Mouse (Mus musculus): ENCODE measurements around the gene Zfp382. TPM values are rescaled to one million over a fixed set of nuclear protein-coding genes. Genes with fewer than 3 reads are reported as not detected.
A peak's percentile ranks its signal among the peaks of the same experiment; 100 is the strongest.

The Zfp382 gene
- polyA plus RNA-seq, 1 experiment, result 0.92 TPM

- WGBS, result under 1% methylated on average over 11 of the region's 11 CpGs
- DNase-seq (ENCODE audit: low read depth in 1 of 2, low spot score in 2 of 2), result peak; percentile 50 to 87
- Histone ChIP-seq H3K27me3 (ENCODE audit: control insufficient read depth, insufficient read depth, low read length) (no peaks in the 10 kb centered on the region), H3K36me3 (ENCODE audit: control insufficient read depth, insufficient read depth, low read length) (peaks cover 18% of the 10 kb centered on the region), H3K27ac (ENCODE audit: insufficient read depth, low read length) (no peak within 1 kb of the TSS), H3K4me1 (ENCODE audit: control insufficient read depth, insufficient read depth, insufficient read length) (no peaks in the 10 kb centered on the region; the same call in 1 of the 2 replicates), H3K4me3 (ENCODE audit: extremely low read depth, insufficient read depth, insufficient read length) (peak within 1 kb of the TSS; percentile 19; the same call in 1 of the 2 replicates)
- no peak for TF ChIP-seq POLR2A (IDR thresholded peaks at IDR 0.05; ENCODE audit: low read depth, low read length)
- TF ChIP-seq CTCF (IDR thresholded peaks at IDR 0.05; ENCODE audit: extremely low read depth, insufficient read depth, insufficient read length, insufficient replicate concordance), result no peak
These were observed 62.1 kb downstream of the Zfp382 start, which contains the start of gene Cox7a1 for GRCm38 (mm10) chr7:30183879-30184289. Cox7a1 (plus strand) TSS chr7:30184144.

Other genes starting within 250 kb of the Zfp382 start
- 0.93 and 1.0 TPM in 2 replicates for gene Zfp27, start 215.4 kb upstream of the Zfp382 start, polyA plus RNA-seq (2012; rRNA removed)
- 0.31 and 0.35 TPM in 2 replicates for gene Zfp383, start 213.7 kb upstream of the Zfp382 start, polyA plus RNA-seq (2012; rRNA removed)
- 4.0 and 6.0 TPM in 2 replicates for gene Zfp74, start 167.9 kb upstream of the Zfp382 start, polyA plus RNA-seq (2012; rRNA removed)
- 3.0 and 3.1 TPM in 2 replicates for gene Zfp568, start 138.0 kb upstream of the Zfp382 start, polyA plus RNA-seq (2012; rRNA removed)
- 1.1 and 1.4 TPM in 2 replicates for gene Zfp14, start 70.6 kb upstream of the Zfp382 start, polyA plus RNA-seq (2012; rRNA removed)
- gene Zfp82, start 49.0 kb upstream of the Zfp382 start, polyA plus RNA-seq (2012; rRNA removed), result 0.40 and 0.81 TPM in 2 replicates
- 0.16 TPM in 1 of 2 replicates, not detected in the other for gene Gm26920, start 31.5 kb upstream of the Zfp382 start, polyA plus RNA-seq (2012; rRNA removed)
- gene Zfp566, start 31.4 kb upstream of the Zfp382 start, polyA plus RNA-seq (2012; rRNA removed), result 1.1 and 2.2 TPM in 2 replicates
- gene Zfp260, start 27.2 kb upstream of the Zfp382 start, polyA plus RNA-seq (2012; rRNA removed), result 9.3 and 11.3 TPM in 2 replicates
- gene Zfp146, start 47.8 kb downstream of the Zfp382 start, polyA plus RNA-seq (2012; rRNA removed), result 7.3 and 8.8 TPM in 2 replicates
- gene Cox7a1, start 62.2 kb downstream of the Zfp382 start, polyA plus RNA-seq (2012; rRNA removed), result 0.43 and 0.52 TPM in 2 replicates
- gene Capns1, start 76.9 kb downstream of the Zfp382 start, polyA plus RNA-seq (2012; rRNA removed), result 414 and 469 TPM in 2 replicates
- gene Polr2i, start 110.0 kb downstream of the Zfp382 start, polyA plus RNA-seq (2012; rRNA removed), result 51.5 and 60.8 TPM in 2 replicates
- 21.5 and 24.6 TPM in 2 replicates for gene Tbcb, start 110.3 kb downstream of the Zfp382 start, polyA plus RNA-seq (2012; rRNA removed)
- 0.13 TPM in 1 of 2 replicates, not detected in the other for gene Ovol3, start 113.8 kb downstream of the Zfp382 start, polyA plus RNA-seq (2012; rRNA removed)
- 0.14 and 0.18 TPM in 2 replicates for gene Thap8, start 158.2 kb downstream of the Zfp382 start, polyA plus RNA-seq (2012; rRNA removed)
- 15.7 and 21.5 TPM in 2 replicates for gene Wdr62, start 158.5 kb downstream of the Zfp382 start, polyA plus RNA-seq (2012; rRNA removed)
- gene Clip3, start 169.8 kb downstream of the Zfp382 start, polyA plus RNA-seq (2012; rRNA removed), result 10.0 and 13.2 TPM in 2 replicates
- gene Alkbh6, start 186.8 kb downstream of the Zfp382 start, polyA plus RNA-seq (2012; rRNA removed), result 86.3 and 144 TPM in 2 replicates
- 14.7 and 21.1 TPM in 2 replicates for gene Syne4, start 192.9 kb downstream of the Zfp382 start, polyA plus RNA-seq (2012; rRNA removed)
- 0.58 and 0.89 TPM in 2 replicates for gene E130208F15Rik, start 199.8 kb downstream of the Zfp382 start, polyA plus RNA-seq (2012; rRNA removed)
- 13.4 and 25.8 TPM in 2 replicates for gene Sdhaf1, start 202.0 kb downstream of the Zfp382 start, polyA plus RNA-seq (2012; rRNA removed)
- 2.7 and 3.2 TPM in 2 replicates for gene Lrfn3, start 240.8 kb downstream of the Zfp382 start, polyA plus RNA-seq (2012; rRNA removed)

All from spleen, adult 2 months (tissue).